Mouse (Mus musculus): Measurements from ENCODE around the gene Ahcyl1.

DNA sequence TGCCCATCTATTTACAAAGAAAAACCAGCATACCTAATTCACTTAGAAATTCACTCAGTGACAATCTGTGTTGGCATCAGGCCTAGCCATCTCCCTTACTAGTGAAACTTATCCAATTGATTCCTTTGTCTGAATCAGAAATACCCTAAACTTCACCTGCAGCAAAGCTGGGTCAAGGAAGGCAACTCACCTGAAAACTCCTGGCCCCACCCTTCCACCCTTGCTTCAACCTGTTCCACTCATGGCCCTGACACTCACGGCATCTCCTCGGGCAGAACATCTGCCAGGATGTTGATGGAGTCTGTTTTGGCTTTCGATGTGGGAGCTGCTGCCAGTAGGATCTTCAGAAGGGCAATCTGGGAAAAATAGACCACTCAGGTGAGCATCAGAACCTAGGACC is 78.6 kb downstream of the Ahcyl1 start:
- TF ChIP-seq CTCF (IDR thresholded peaks at IDR 0.05; ENCODE audit: control insufficient read depth, insufficient read depth, insufficient read length): no peak
- no peak for TF ChIP-seq MAX (IDR thresholded peaks at IDR 0.05)
- no peak for TF ChIP-seq FOSL1 (IDR thresholded peaks at IDR 0.05; ENCODE audit: insufficient read depth, low read length, poor library complexity, severe bottlenecking)
- no peak for TF ChIP-seq MYOG (IDR thresholded peaks at IDR 0.05; ENCODE audit: control insufficient read depth, extremely low read depth, insufficient read length)
- TF ChIP-seq USF1 (IDR thresholded peaks at IDR 0.05; ENCODE audit: low read depth): no peak
- TF ChIP-seq CEBPB (IDR thresholded peaks at IDR 0.05; ENCODE audit: low read depth): no peak
- TF ChIP-seq MYOD1 (IDR thresholded peaks at IDR 0.05; ENCODE audit: control insufficient read depth, insufficient read length, low read depth): no peak
